Mouse (Mus musculus): Measurements from ENCODE around the gene Cpm. TPM values are rescaled to one million over a fixed set of nuclear protein-coding genes. Genes with fewer than 3 reads are reported as not detected.
"Not testable (repeated sequence)": the region's sequence is repeated elsewhere in the genome, so short reads cannot be mapped to it uniquely, and the experiment has no call there.

Gene Cpm
- total RNA-seq, 1 experiment from 2014 or later = 1.4 TPM

DNA sequence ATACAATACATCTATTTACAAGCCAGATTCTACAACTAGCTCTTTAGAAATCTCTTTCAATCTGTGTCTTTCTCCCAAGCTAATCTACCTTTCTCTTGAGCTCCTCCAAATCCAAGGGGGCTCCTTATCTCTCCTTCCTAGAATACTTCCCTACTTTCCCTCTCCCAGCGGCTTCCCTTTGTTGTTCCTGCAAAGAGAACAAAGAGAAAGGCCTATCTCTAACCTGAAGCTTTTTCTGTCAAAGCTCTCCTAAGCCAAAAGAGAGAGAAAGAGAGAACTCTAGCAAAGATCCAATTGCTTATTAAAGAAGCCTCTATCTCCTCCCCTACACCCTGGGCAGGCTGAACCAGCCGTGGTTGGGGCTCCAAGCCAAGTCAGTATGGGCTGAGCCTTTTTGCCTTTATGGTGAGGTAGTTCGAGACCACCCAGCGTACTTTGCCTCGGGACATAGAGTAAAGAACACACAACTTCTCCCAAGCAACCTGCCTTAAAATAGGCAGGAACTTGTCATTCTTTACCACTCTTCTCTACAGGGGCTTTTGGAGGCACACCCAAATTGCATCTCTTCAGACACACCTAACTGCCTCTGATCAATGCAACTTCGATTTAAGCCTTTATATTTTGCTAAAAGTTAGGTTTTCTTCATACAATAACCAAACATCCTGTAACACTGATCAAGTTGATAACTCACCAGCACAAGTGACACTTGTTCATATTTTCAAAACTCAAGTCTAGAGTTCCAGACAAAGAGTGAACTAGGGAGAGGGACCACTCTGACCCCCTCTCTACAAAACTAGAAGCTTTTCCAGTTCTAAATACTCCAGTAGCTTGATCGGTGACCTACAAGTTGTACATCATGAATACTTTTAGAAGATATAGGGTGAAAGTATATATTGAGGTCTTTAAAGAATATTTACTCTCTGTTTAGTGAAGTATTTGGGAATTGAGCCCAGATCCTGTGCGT, 16.4 kb upstream of the Cpm start:
- ATAC-seq (replicated peaks in 1 of 2; ENCODE audit: insufficient read depth in 1 of 2, low FRiP score in 2 of 2, low TSS enrichment in 1 of 2, low read depth in 1 of 2, poor library complexity in 2 of 2, severe bottlenecking in 2 of 2) = no peak

DNA sequence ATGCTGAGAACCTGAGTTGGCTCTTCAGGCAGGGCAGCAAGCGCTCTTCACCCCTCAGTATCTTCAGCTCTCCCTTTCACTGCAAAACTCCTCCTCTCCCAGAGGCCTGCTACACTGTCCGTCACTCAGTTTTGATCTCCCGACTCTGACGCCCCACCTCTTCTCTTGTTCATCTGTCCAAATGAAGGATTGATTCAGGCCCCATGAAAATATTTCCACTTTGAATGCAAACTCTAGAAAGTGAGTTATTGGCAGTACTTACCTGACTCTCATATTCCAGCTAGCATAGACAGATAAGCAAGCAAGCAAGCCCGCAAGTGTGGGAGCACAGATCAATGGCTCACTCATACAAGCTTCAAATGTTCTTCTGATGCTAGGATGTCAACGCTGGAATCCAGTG, 15.3 kb upstream of the Cpm start:
- no peak for ATAC-seq (replicated peaks in 1 of 2; ENCODE audit: insufficient read depth in 1 of 2, low FRiP score in 2 of 2, low TSS enrichment in 1 of 2, low read depth in 1 of 2, poor library complexity in 2 of 2, severe bottlenecking in 2 of 2)

DNA sequence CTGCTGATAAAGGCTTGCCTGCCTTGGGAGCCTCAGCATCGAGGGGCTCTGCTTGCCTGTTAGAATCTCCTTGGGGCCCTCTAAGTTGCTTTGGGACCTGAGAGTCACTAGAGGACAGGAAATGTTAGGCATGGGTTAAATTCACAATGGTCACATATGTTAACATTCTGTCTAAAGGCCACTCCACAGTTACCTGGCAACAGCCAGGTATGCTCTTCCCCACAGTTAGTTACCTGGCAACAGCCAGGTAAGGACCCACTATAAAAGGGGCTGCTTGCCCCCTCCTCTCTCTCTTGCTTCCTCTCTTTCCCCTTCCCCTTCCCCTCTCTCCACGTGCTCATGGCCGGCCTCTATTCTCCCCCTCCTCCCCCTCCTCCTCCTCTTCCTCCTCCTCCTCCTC, 14.9 kb upstream of the Cpm start:
- ATAC-seq (replicated peaks in 1 of 2; ENCODE audit: insufficient read depth in 1 of 2, low FRiP score in 2 of 2, low TSS enrichment in 1 of 2, low read depth in 1 of 2, poor library complexity in 2 of 2, severe bottlenecking in 2 of 2) = no peak

DNA sequence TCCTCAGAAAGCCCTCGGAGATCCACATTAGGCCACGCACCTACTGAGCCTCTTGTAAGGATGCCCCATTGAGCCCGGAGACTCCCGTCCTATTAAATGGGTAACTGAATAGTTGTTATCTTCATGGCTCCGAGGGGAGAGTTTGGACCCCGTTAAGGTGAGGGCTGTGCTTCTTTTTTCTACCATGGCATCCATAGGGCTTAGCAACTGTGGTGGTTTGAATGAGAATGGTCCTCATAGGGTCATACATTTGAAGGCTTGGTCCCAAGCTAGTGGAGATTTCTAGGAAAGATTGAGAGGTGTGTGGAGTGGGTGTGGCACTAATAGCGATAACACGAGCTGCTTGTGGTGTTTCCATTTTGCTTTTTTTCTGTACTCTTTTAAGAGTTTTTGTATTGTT, 14.1 kb upstream of the Cpm start:
- ATAC-seq (replicated peaks in 1 of 2; ENCODE audit: insufficient read depth in 1 of 2, low FRiP score in 2 of 2, low TSS enrichment in 1 of 2, low read depth in 1 of 2, poor library complexity in 2 of 2, severe bottlenecking in 2 of 2) = no peak

DNA sequence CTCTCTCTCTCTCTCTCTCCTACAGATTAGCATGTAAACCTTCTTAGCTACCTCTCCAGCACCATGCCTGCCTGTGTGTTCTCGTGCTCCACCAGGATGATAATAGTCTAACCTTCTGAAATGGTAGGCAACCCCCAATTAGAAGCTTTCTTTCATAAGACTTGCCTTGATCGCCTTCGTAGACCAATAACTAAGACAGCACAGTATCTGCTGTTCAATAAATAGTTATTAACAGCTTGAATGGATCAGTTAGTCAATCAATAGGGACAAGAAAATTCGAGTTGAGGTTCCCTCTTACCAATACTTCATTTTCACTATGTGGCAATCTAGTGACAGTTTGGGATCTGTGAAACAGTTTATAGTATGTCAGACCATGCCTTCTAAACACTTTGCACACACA, 13.6 kb upstream of the Cpm start:
- no peak for ATAC-seq (replicated peaks in 1 of 2; ENCODE audit: insufficient read depth in 1 of 2, low FRiP score in 2 of 2, low TSS enrichment in 1 of 2, low read depth in 1 of 2, poor library complexity in 2 of 2, severe bottlenecking in 2 of 2)

DNA sequence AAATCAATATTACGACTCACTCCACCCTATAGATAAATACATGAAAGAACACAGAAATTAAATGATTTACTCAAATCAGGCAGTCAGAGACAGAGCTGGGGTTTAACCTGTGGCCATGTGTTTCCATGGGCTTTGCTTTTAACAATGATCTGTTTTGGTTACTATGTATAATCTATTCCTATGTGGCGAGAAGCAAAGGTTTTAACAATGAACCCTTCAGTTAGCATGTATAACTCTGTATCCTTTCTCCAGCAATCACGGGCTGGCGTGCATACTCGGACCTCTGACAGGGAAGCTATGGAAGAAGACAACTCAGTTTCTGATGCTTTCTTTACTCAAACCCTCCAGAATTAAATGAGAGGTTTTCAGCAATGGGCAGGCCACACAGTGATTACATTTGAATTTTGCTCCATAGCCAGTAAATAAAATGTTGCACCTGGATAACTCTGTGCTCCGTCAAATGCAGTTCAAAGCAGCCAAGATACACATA, 13.1 kb upstream of the Cpm start:
- ATAC-seq (replicated peaks in 1 of 2; ENCODE audit: insufficient read depth in 1 of 2, low FRiP score in 2 of 2, low TSS enrichment in 1 of 2, low read depth in 1 of 2, poor library complexity in 2 of 2, severe bottlenecking in 2 of 2) = no peak

DNA sequence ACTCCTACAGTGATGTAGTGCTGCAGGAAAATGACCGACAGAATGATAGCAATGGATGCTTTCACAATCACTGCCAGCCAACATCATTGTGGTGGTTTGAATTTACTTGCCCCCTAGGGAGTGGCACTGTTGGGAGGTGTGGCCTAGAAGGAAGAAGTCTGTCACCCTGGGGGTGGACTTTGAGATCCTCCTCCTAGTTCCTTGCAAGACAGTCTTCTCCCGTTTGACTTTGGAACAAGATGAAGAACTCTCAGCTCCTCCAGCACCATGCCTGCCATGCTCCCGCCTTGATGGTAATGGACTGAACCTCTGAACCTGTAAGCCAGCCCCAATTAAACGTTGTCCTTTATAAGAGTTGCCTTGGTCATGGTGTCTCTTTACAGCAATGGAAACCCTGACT, 12.5 kb upstream of the Cpm start:
- not testable (repeated sequence) for ATAC-seq (replicated peaks in 1 of 2; ENCODE audit: insufficient read depth in 1 of 2, low FRiP score in 2 of 2, low TSS enrichment in 1 of 2, low read depth in 1 of 2, poor library complexity in 2 of 2, severe bottlenecking in 2 of 2)

DNA sequence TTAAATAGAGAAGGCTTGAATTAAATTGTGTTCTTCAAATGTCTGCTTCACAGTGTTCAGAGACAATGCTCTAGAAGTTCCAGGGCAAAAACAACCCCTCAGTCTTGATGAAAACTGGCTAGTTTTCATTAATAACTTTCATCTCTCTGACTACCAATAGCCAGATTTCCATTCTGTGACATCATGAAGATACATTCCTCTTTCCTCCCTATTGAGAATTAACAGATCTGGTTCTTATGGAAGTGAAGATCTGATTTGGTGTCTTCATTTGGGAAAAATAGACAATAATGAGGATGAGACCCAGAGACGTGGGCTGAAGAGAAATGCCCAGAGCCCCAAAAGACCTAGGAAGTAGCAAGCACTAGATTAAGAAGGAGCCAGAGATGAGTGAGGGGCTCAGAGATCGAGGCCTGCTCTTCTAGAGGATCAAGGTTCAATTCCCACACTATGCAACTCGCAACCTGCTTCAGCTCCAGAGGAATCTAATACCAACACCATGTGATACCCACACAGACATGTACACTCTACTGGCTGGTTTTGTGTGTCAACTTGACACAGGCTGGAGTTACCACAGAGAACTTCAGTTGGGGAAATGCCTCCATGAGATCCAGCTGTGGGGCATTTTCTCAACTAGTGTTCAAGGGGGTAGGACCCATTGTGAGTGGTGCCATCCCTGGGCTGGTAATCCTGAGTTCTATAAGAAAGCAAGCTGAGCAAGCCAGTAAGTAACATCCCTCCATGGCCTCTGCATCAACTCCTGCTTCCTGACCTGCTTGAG, 11.5 kb upstream of the Cpm start:
- no peak for ATAC-seq (replicated peaks in 1 of 2; ENCODE audit: insufficient read depth in 1 of 2, low FRiP score in 2 of 2, low TSS enrichment in 1 of 2, low read depth in 1 of 2, poor library complexity in 2 of 2, severe bottlenecking in 2 of 2)

DNA sequence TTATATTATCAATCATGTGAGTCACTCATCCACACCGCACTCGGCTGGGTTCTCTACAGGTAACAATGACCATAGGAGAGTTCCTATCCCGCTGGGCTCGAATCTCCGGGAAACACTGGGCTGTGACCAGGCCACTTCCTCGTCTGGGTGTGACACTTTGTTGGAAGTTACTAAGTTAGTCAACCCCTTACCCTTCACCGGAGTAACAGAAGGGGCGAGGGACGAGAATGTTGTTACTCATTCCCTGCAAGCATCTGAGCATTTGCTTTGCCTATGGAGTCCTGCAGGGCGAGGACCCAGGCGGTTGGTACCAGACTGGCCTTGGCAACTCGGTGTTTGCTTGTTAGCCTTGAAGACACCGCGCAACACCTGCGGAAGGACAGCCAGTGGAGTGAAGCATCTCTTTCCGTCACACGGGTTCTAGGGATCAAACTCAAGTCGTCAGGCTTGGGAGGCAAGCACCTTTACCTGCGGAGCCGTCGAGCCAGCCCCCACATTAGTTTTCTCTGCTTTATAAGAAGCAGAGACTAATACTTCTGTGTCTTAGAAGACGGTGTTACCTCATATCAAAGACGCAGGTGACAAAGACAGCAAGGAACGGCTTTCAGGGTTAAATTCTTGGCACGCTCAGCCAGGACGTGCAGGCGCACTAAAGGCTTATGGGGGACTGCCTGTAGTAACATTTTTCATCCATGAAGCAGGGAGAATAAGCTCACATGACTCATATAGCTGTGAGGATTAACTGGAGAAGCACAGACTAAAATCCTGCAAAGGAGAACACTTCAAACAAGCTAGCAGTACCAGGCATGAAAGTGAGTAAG, 10.0 kb upstream of the Cpm start:
- no peak for ATAC-seq (replicated peaks in 1 of 2; ENCODE audit: insufficient read depth in 1 of 2, low FRiP score in 2 of 2, low TSS enrichment in 1 of 2, low read depth in 1 of 2, poor library complexity in 2 of 2, severe bottlenecking in 2 of 2)

DNA sequence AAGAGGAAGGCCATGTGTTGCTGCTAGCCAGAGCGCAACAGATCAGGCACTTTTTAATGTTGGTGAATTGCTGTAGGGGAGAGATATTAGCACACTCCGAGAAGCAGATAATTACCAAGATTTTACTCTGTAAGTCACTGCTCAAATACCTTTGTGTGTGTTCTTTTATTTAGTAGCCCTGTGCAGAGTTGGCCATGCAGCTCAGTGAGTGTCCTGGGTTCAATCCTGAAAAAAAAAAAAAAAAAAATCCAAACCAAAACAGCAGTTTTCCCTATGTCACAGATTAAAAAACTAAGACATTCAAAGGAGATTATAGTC, 9.5 kb upstream of the Cpm start:
- no peak for ATAC-seq (replicated peaks in 1 of 2; ENCODE audit: insufficient read depth in 1 of 2, low FRiP score in 2 of 2, low TSS enrichment in 1 of 2, low read depth in 1 of 2, poor library complexity in 2 of 2, severe bottlenecking in 2 of 2)

DNA sequence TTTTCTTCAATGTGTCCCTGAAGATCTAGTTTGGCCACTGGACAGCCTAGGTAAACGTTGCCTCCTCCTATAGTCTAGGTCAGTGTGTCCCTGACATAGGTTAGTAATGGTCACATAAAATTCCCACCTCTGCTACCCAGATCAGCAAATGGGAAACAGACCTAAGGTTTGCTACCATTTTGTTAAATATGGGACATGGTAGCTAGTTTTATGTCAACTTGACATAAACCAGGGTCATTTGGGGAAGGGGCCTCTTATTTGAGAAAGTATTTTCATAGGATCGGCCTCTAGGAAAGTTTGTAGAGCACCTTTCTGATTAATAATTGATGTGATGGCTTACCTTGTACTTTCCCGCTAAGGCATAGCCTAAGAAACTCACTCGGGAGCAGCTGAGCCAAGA, 8.8 kb upstream of the Cpm start:
- ATAC-seq (replicated peaks in 1 of 2; ENCODE audit: insufficient read depth in 1 of 2, low FRiP score in 2 of 2, low TSS enrichment in 1 of 2, low read depth in 1 of 2, poor library complexity in 2 of 2, severe bottlenecking in 2 of 2) = no peak

DNA sequence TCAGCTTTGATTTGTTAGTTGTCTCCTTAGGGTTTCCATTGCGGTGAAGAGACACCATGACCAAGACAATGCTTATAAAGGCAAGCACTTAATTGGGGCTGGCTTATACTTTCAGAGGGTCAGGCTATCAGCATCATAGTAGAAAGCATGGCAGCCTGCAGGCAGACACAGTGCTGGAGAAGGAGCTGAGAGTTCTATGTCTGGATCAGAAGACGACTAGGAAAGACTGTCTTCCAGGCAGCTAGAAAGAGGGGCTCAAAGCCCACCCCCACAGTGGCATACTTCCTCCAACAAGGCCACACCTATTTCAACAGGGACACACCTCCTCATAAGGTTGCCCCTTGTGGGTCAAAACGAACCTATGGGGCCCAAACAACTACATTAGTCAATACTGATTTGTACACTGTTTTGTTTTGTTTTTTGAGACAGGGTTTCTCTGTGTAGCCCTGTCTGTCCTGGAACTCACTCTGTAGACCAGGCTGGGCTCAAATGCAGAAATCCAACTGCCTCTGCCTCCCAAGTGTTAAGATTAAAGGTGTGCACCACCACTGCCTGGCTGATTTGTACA, 8.3 kb upstream of the Cpm start:
- no peak for ATAC-seq (replicated peaks in 1 of 2; ENCODE audit: insufficient read depth in 1 of 2, low FRiP score in 2 of 2, low TSS enrichment in 1 of 2, low read depth in 1 of 2, poor library complexity in 2 of 2, severe bottlenecking in 2 of 2)

DNA sequence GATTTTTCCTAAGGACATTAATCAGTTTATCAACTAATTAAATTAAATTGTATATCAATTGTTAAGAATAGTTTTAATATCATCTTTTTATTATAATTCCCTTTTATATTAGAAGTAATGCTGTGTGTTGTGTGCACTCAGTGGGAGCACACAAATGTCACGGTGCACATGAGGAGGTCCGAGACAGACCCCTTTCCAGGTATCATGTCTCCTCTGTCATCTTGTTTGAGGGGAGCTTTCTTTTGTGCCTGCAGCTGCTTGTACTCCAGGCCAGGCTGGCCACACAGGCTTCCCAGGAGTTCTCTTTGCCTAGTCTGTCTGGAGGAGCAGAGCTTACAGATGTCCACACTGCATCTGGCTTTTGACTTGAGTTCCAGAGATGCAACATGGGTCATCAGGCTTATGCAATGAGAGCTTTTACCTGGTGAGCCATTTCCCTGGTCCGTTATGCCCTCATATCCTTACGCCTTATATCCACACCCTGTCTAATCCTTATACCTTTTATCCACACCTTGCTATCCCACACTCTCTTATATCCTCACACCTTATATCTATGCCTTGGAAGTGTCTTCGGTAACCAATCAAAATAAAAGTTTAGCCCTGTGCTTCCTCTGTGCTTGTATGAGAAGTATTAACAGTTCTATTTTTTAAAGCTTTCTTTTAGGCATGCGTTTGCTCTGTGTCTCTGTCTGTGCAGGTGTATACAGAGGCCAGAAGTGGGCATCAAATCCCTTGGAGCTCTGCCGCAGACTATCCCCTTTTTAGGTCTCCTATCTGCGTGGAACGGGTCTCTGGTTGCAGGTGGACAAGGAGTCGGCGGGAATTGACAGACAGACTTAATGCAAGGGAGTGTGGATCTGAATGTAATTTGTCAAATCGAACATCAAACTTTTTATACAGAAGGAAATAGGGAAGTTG, 7.4 kb upstream of the Cpm start:
- no peak for ATAC-seq (replicated peaks in 1 of 2; ENCODE audit: insufficient read depth in 1 of 2, low FRiP score in 2 of 2, low TSS enrichment in 1 of 2, low read depth in 1 of 2, poor library complexity in 2 of 2, severe bottlenecking in 2 of 2)

DNA sequence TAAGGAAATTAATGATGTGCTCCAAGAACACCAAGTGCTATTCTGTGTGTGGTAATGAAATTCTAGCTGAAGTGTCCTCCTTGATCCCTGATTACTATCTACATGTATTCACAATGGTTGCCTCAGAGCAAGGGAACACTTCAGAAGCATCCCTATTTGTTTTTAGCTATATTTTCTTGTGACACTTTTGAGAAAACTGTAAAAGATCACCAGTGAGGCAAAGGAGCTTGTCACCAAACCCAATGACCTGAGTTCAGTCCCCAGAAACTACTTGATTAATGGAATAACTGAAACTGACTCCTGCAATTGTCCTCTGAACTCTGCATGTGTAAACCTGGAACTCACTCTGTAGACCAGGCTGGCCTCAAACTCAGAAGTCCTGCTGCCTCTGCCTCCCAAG, 5.9 kb upstream of the Cpm start:
- no peak for ATAC-seq (replicated peaks in 1 of 2; ENCODE audit: insufficient read depth in 1 of 2, low FRiP score in 2 of 2, low TSS enrichment in 1 of 2, low read depth in 1 of 2, poor library complexity in 2 of 2, severe bottlenecking in 2 of 2)

DNA sequence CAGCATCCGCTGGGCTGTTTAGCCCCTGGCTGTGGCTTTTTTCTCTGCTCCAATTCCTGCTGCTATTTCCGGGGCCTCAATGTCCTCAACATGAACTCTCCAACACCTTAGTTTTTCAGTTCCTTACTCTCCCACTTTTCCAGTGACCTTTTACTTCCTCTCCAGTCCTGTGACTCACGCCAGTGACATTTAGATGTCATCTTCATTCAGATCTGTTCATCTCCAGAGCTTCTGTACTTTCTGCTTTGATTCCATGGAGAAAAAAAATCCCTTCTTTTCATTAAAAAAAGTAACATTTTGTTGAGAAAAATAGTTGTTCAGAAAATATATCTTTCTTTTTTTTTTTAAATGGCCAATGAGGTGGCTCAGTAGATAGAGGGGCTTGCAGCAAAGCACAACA, 5.1 kb upstream of the Cpm start:
- no peak for ATAC-seq (replicated peaks in 1 of 2; ENCODE audit: insufficient read depth in 1 of 2, low FRiP score in 2 of 2, low TSS enrichment in 1 of 2, low read depth in 1 of 2, poor library complexity in 2 of 2, severe bottlenecking in 2 of 2)

DNA sequence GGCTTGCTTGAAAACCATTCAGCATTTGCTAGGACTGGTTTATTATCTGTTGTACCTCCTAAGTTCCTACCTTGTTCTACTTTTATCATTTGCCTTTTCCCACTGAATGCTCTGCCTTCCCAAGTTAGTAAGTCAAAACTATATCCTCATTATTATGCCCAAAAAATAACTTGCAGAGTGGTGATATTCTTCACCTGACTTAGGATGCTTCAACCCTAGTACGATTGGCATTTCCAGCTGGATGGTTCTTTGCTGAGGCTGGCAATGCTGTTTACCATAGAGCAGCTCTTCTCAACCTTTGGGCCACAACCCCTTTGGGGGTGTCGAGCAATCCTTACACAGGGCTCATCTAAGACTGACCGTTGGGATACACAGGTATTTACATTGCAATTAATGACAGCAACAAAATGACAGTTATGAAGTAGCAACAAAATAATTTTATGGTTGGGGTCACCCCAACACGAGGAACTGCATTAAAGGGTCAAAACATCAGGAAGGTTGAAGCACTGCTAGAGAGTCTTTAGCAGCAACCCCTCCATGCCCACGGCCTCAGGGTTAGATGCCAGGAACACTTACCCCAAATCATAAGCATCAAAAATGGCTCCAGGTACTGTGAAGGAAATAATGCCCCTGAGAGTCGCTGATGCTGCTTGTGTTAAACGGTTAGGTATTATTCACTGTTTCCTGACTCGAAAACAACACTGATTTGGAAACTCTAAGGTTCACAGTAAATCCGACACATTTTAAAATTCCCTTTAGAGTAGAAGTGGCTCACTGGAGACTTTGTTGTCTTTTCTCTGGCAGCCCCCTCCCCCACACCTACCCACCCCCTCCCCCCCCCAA, 4.4 kb upstream of the Cpm start:
- no peak for ATAC-seq (replicated peaks in 1 of 2; ENCODE audit: insufficient read depth in 1 of 2, low FRiP score in 2 of 2, low TSS enrichment in 1 of 2, low read depth in 1 of 2, poor library complexity in 2 of 2, severe bottlenecking in 2 of 2)

All from hematopoietic stem cell, adult 5-6 weeks (primary cell).